Mouse (Mus musculus): Measurements from ENCODE around the gene Lrriq4. TPM values are rescaled to one million over a fixed set of nuclear protein-coding genes. Genes with fewer than 3 reads are reported as not detected.
"Not testable (repeated sequence)": the region's sequence is repeated elsewhere in the genome, so short reads cannot be mapped to it uniquely, and the experiment has no call there.

The Lrriq4 gene
- polyA plus RNA-seq, 1 experiment = not detected

- Histone ChIP-seq H3K27ac (ENCODE audit: insufficient read depth, low read depth, low read length) (no peak overlapping the region), H3K4me3 (ENCODE audit: insufficient read depth, low read depth, low read length) (no peak overlapping the region), H3K4me1 (ENCODE audit: control insufficient read depth, insufficient read depth, low read length) (no peaks in the 10 kb centered on the region)
- 79% methylated on average over 4 of the region's 4 CpGs for WGBS
- no peak for TF ChIP-seq CTCF (IDR thresholded peaks at IDR 0.05; ENCODE audit: insufficient read depth, low read depth, low read length)
- no peak for TF ChIP-seq POLR2A (IDR thresholded peaks at IDR 0.05; ENCODE audit: insufficient read depth, low read depth, low read length)
These were observed 53.6 kb downstream of the Lrriq4 start for GRCm38 (mm10) chr3:30697891-30698290.

DNA sequence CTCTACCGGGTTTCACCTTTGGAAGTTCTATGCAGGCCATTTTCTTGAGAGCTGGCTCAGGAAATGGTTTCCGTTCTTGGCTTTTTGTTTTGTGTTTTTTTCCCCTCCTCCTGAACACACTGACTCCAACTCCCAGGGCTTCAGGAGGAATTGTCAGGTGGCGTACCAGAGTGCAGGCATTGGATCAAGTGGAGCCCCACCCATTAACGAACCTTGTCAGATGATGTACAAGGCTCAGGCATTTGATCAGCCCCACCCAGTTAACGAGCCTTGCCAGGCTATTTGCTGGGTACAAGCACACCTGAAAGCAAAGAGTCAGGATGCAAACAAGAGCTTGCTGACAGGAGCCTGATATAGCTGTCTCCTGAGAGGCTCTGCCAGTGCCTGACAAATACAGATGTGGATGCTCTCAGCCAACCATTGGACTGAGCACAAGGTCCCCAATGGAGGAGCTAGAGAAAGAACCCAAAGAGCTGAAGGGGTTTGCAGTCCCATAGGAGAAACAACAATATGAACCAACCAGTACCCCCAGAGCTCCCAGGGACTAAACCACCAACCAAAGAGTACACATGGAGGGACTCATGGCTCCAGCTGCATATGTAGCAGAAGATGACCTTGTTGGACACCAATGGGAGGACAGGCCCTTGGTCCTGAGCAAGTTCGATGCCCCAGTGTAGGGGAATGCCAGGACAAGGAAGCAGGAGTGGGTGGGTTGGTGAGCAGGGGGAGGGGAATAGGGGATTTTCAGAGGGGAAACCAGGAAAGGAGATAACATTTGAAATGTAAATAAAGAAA is 55.6 kb downstream of the Lrriq4 start, which contains the start of gene Lrrc31:
Gene Lrrc31 (minus strand): TSS at position 133 of the 795 bp plus-strand sequence.
- not testable (repeated sequence) for H3K4me3 ChIP-seq (ENCODE audit: insufficient read depth, low read depth, low read length); H3K27ac ChIP-seq (ENCODE audit: insufficient read depth, low read depth, low read length); H3K4me1 ChIP-seq (ENCODE audit: control insufficient read depth, insufficient read depth, low read length)
- WGBS = 86% methylated on average over 6 of the region's 6 CpGs

DNA sequence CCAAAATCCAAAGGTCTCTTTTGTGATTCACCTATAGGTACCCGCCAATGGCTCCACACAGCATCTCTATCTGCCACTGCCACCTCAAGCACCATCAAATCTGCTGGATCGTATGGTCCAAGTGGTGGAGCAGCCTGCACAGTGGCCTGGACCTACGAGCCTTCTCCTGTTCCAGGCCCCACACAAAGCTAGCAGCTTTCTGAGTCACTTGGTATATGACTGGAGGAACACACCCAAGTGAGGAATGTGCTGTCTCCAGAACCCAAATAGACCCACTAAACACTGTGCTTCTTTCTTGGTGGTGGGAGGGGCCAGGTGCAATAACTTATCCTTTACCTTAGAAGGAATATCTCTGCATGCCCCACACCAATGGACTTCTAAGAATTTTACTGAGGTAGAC is 61.7 kb downstream of the Lrriq4 start:
- Histone ChIP-seq H3K27ac (ENCODE audit: insufficient read depth, low read depth, low read length) (no peak overlapping the region), H3K4me3 (ENCODE audit: insufficient read depth, low read depth, low read length) (no peak overlapping the region), H3K4me1 (ENCODE audit: control insufficient read depth, insufficient read depth, low read length) (no peaks in the 10 kb centered on the region)
- TF ChIP-seq POLR2A (IDR thresholded peaks at IDR 0.05; ENCODE audit: insufficient read depth, low read depth, low read length) (no peak), CTCF (IDR thresholded peaks at IDR 0.05; ENCODE audit: insufficient read depth, low read depth, low read length) (no peak)
- 91% methylated on average over 3 of the region's 3 CpGs for WGBS

DNA sequence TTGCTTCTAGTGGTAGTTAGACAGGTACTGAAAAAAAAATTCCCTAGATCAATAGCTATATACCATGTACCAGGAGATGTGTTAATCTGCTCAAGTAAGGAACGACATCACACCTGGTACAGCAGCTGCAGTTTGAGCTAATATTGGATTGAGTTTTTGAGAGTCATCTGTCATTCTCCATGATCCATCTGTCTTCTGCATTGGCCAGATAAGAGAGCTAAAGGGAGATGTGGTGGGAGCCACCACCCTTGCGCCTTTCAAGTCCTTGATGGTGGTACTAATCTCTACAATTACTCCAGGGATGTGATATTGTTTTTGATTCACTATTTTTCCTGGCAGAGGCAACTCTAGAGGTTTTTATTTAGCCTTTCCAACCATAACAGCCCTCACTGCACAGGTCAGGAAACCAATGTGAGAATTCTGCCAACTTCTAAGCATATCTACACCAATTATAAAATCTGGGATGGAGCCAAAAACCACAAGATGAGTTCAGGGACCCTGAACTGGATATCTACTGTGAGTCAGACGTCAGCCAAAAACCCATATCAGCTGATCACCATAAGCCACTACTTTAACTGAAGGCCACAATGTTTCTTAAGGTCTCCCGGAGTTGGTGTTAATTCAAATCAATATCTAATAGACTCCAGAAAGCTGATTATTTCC is 62.4 kb downstream of the Lrriq4 start:
- 84% methylated on average over 4 of the region's 4 CpGs for WGBS
- no peak overlapping the region for H3K27ac ChIP-seq (ENCODE audit: insufficient read depth, low read depth, low read length)
- H3K4me3 ChIP-seq (ENCODE audit: insufficient read depth, low read depth, low read length) = no peak overlapping the region
- TF ChIP-seq POLR2A (IDR thresholded peaks at IDR 0.05; ENCODE audit: insufficient read depth, low read depth, low read length) = no peak
- no peak for TF ChIP-seq CTCF (IDR thresholded peaks at IDR 0.05; ENCODE audit: insufficient read depth, low read depth, low read length)
- no peaks in the 10 kb centered on the region for H3K4me1 ChIP-seq (ENCODE audit: control insufficient read depth, insufficient read depth, low read length)

DNA sequence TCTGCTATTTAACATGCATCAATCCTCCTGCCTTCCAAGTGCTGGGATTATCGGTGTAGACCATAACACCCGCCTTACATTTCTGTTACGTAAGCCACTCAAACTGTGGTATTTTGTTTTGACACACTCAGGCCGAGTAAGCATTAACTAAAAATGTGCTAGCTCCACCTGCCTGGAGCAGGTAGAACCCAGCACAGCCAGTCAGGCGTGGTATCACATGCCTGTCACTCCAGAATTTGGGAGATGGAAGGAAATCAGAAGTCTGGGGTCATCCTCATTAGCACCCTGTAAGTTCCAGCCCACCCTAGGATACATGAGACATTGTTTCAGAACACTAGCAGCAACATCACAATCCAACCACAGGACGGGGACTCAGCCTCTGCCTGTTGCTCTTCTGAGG is 65.9 kb downstream of the Lrriq4 start:
- no peak for TF ChIP-seq CTCF (IDR thresholded peaks at IDR 0.05; ENCODE audit: insufficient read depth, low read depth, low read length)
- TF ChIP-seq POLR2A (IDR thresholded peaks at IDR 0.05; ENCODE audit: insufficient read depth, low read depth, low read length) = no peak
- no peak overlapping the region for H3K4me3 ChIP-seq (ENCODE audit: insufficient read depth, low read depth, low read length)
- 92% methylated on average over 6 of the region's 6 CpGs for WGBS
- no peak overlapping the region for H3K27ac ChIP-seq (ENCODE audit: insufficient read depth, low read depth, low read length)
- H3K4me1 ChIP-seq (ENCODE audit: control insufficient read depth, insufficient read depth, low read length) = no peaks in the 10 kb centered on the region

- H3K4me1 ChIP-seq (ENCODE audit: control insufficient read depth, insufficient read depth, low read length) = no peaks in the 10 kb centered on the region
- TF ChIP-seq POLR2A (IDR thresholded peaks at IDR 0.05; ENCODE audit: insufficient read depth, low read depth, low read length) = no peak
- 89% methylated on average over 1 of the region's 1 CpGs for WGBS
- no peak overlapping the region for H3K27ac ChIP-seq (ENCODE audit: insufficient read depth, low read depth, low read length)
- no peak overlapping the region for H3K4me3 ChIP-seq (ENCODE audit: insufficient read depth, low read depth, low read length)
These were observed 69.0 kb downstream of the Lrriq4 start for GRCm38 (mm10) chr3:30713334-30713733.

- H3K4me1 ChIP-seq (ENCODE audit: control insufficient read depth, insufficient read depth, low read length) = no peaks in the 10 kb centered on the region
- 83% methylated on average over 3 of the region's 3 CpGs for WGBS
- H3K27ac ChIP-seq (ENCODE audit: insufficient read depth, low read depth, low read length) = no peak overlapping the region
- no peak overlapping the region for H3K4me3 ChIP-seq (ENCODE audit: insufficient read depth, low read depth, low read length)
- TF ChIP-seq CTCF (IDR thresholded peaks at IDR 0.05; ENCODE audit: insufficient read depth, low read depth, low read length) = no peak
- no peak for TF ChIP-seq POLR2A (IDR thresholded peaks at IDR 0.05; ENCODE audit: insufficient read depth, low read depth, low read length)
These were observed 74.3 kb downstream of the Lrriq4 start for GRCm38 (mm10) chr3:30718649-30719048.

Other genes starting within 250 kb of the Lrriq4 start
- gene Mecom, start 96.5 kb upstream of the Lrriq4 start, polyA plus RNA-seq (2012; ENCODE audit: insufficient read depth, insufficient read length, low replicate concordance, missing spikeins) = not detected in 2 replicates
- gene Actrt3, start 44.6 kb upstream of the Lrriq4 start, polyA plus RNA-seq (2012; ENCODE audit: insufficient read depth, insufficient read length, low replicate concordance, missing spikeins) = not detected in 2 replicates
- 87.6 TPM in 1 of 2 replicates, not detected in the other for gene Mynn, start 42.4 kb upstream of the Lrriq4 start, polyA plus RNA-seq (2012; ENCODE audit: insufficient read depth, insufficient read length, low replicate concordance, missing spikeins)
- gene Lrrc34, start 3.4 kb downstream of the Lrriq4 start, polyA plus RNA-seq (2012; ENCODE audit: insufficient read depth, insufficient read length, low replicate concordance, missing spikeins) = not detected in 2 replicates
- not detected in 2 replicates for gene Lrrc31, start 55.3 kb downstream of the Lrriq4 start, polyA plus RNA-seq (2012; ENCODE audit: insufficient read depth, insufficient read length, low replicate concordance, missing spikeins)
- gene Samd7, start 101.8 kb downstream of the Lrriq4 start, polyA plus RNA-seq (2012; ENCODE audit: insufficient read depth, insufficient read length, low replicate concordance, missing spikeins) = not detected in 2 replicates
- not detected in 2 replicates for gene Sec62, start 148.4 kb downstream of the Lrriq4 start, polyA plus RNA-seq (2012; ENCODE audit: insufficient read depth, insufficient read length, low replicate concordance, missing spikeins)
- gene Gpr160, start 211.4 kb downstream of the Lrriq4 start, polyA plus RNA-seq (2012; ENCODE audit: insufficient read depth, insufficient read length, low replicate concordance, missing spikeins) = not detected in 2 replicates

Data from olfactory bulb, adult 2 months (tissue).